Mouse (Mus musculus): ENCODE measurements around the gene Myocd.

Myocd gene

GRCm38 (mm10) chr11:65269851-65270473 lies at the start of gene Myocd:
Gene Myocd (minus strand): TSS chr11:65269989.
- peak; percentile 90 for DNase-seq (ENCODE audit: low spot score)

GRCm38 (mm10) chr11:65303824-65304223 lies 34.0 kb upstream of the Myocd start:
- no peak for DNase-seq (ENCODE audit: low spot score)

- no peak for DNase-seq (ENCODE audit: low spot score)
Measured at GRCm38 (mm10) chr11:65294128-65294833, 24.5 kb upstream of the Myocd start.

- no peak for DNase-seq (ENCODE audit: low spot score)
Measured at GRCm38 (mm10) chr11:65292994-65293393, 23.2 kb upstream of the Myocd start.

- DNase-seq (ENCODE audit: low spot score) = no peak
Measured at GRCm38 (mm10) chr11:65287706-65288105, 17.9 kb upstream of the Myocd start.

GRCm38 (mm10) chr11:65286211-65286610 lies 16.4 kb upstream of the Myocd start:
- no peak for DNase-seq (ENCODE audit: low spot score)

- DNase-seq (ENCODE audit: low spot score) = no peak
Measured at GRCm38 (mm10) chr11:65275441-65275840, 5.7 kb upstream of the Myocd start.

GRCm38 (mm10) chr11:65271000-65271399 lies 1.2 kb upstream of the Myocd start:
- DNase-seq (ENCODE audit: low spot score) = peak; percentile 26

GRCm38 (mm10) chr11:65268310-65268709 lies 1.5 kb downstream of the Myocd start:
- DNase-seq (ENCODE audit: low spot score) = peak; percentile 20

- DNase-seq (ENCODE audit: low spot score) = no peak
Measured at GRCm38 (mm10) chr11:65263466-65263865, 6.3 kb downstream of the Myocd start.

GRCm38 (mm10) chr11:65258997-65259396 lies 10.8 kb downstream of the Myocd start:
- no peak for DNase-seq (ENCODE audit: low spot score)

GRCm38 (mm10) chr11:65256143-65256542 lies 13.6 kb downstream of the Myocd start:
- DNase-seq (ENCODE audit: low spot score) = no peak

GRCm38 (mm10) chr11:65255564-65255963 lies 14.2 kb downstream of the Myocd start:
- DNase-seq (ENCODE audit: low spot score) = no peak

GRCm38 (mm10) chr11:65250366-65250765 lies 19.4 kb downstream of the Myocd start:
- no peak for DNase-seq (ENCODE audit: low spot score)

GRCm38 (mm10) chr11:65246301-65247054 lies 23.3 kb downstream of the Myocd start:
- DNase-seq (ENCODE audit: low spot score) = no peak

GRCm38 (mm10) chr11:65243593-65243992 lies 26.2 kb downstream of the Myocd start:
- DNase-seq (ENCODE audit: low spot score) = no peak

- no peak for DNase-seq (ENCODE audit: low spot score)
Measured at GRCm38 (mm10) chr11:65240521-65240920, 29.3 kb downstream of the Myocd start.

GRCm38 (mm10) chr11:65237896-65238295 lies 31.9 kb downstream of the Myocd start:
- no peak for DNase-seq (ENCODE audit: low spot score)

- no peak for DNase-seq (ENCODE audit: low spot score)
Measured at GRCm38 (mm10) chr11:65236907-65237306, 32.9 kb downstream of the Myocd start.

- no peak for DNase-seq (ENCODE audit: low spot score)
Measured at GRCm38 (mm10) chr11:65235374-65235773, 34.4 kb downstream of the Myocd start.

- no peak for DNase-seq (ENCODE audit: low spot score)
Measured at GRCm38 (mm10) chr11:65231771-65232170, 38.0 kb downstream of the Myocd start.

- no peak for DNase-seq (ENCODE audit: low spot score)
Measured at GRCm38 (mm10) chr11:65226766-65227165, 43.0 kb downstream of the Myocd start.
